ENCODE assay signal across 8 mouse cellular contexts in the genomic region with DNA sequence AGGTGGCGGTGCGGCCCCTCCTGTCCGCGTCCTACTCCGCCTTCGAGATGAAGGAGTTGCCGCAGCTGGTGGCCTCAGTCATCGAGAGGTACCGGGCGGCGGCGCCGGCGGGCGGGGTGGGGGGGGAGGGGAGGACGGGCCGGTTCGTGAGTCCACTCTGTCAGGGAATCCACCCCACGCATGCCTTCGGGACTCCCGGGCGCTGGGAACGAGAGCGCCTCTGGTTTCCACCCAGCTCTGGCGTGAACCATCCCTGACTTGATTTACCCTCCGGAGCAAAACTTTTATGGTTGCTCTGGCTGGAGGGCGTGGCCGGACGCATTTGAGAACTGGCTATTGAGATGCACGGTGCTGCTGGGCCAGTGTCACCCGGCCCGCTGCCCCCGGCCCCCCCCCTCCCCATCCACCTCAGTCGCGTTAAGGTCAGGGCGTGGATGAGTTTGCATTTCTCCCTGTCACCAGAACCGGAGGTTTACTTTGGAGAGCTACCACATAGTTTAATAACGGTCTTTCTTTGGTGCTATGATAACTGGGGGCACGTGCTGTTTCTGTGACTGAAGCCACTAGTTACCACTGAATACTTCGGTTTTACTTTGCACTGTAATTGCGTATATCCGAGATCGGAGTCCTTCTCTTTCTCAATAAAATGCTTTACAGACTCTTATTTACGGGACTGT. TPM values are rescaled to one million over a fixed set of nuclear protein-coding genes. Genes with fewer than 3 reads are reported as not detected.
DNase-seq lines count a peak whose midpoint lies in the region; ATAC-seq and TF ChIP-seq lines count a peak whose summit lies in the region.

No protein-coding gene starts in this region.

- WGBS in forebrain, embryonic 15.5 days = 4% methylated on average over 42 of the region's 44 CpGs
- WGBS in limb, embryonic 15.5 days = under 1% methylated on average over 44 of the region's 44 CpGs

- H3K9ac ChIP-seq in forebrain, embryonic 15.5 days (replicated peaks) = peak overlapping the region; percentile 90
- peak overlapping the region; percentile 87 for H3K9ac ChIP-seq in limb, embryonic 15.5 days

- H3K4me3 ChIP-seq in forebrain, embryonic 15.5 days = peak overlapping the region; percentile 95
- H3K4me3 ChIP-seq in limb, embryonic 15.5 days = peak overlapping the region; percentile 88
- H3K4me3 ChIP-seq in myocyte = peak overlapping the region; percentile 79

- H3K27me3 ChIP-seq in forebrain, embryonic 15.5 days = no peaks in the 10 kb centered on the region
- H3K27me3 ChIP-seq in limb, embryonic 15.5 days = no peaks in the 10 kb centered on the region
- H3K27me3 ChIP-seq in myocyte (ENCODE audit: control insufficient read depth, insufficient read depth, insufficient read length) = no peaks in the 10 kb centered on the region

- peaks cover 31% of the 10 kb centered on the region for H3K4me1 ChIP-seq in forebrain, embryonic 15.5 days
- peaks cover 18% of the 10 kb centered on the region; the same call in 1 of the 2 replicates for H3K4me1 ChIP-seq in limb, embryonic 15.5 days

- H3K9me3 ChIP-seq in forebrain, embryonic 15.5 days = no peaks in the 10 kb centered on the region
- H3K9me3 ChIP-seq in limb, embryonic 15.5 days = no peaks in the 10 kb centered on the region

- H3K79me2 ChIP-seq in myocyte (ENCODE audit: control insufficient read depth, insufficient read depth) = peaks cover 59% of the 10 kb centered on the region

- DNase-seq in layer of hippocampus, adult 11-12 months (ENCODE audit: low spot score) = peak; percentile 24
- no peak for DNase-seq in layer of hippocampus, adult 9-10 months (ENCODE audit: low spot score)
- DNase-seq in ZHBTc4 (ENCODE audit: low read depth, low spot score) = peak; percentile 76
- DNase-seq in right cerebral cortex, adult 2 months (ENCODE audit: low spot score in 2 of 2) = no peak
- DNase-seq in left cerebral cortex, adult 11 months (ENCODE audit: low spot score) = no peak

- no peak for TF ChIP-seq POLR2A in myocyte (IDR thresholded peaks at IDR 0.05; ENCODE audit: insufficient read length, low read depth)

- peak overlapping the region; percentile 80 for H3K27ac ChIP-seq in forebrain, embryonic 15.5 days (replicated peaks)
- H3K27ac ChIP-seq in limb, embryonic 15.5 days = peak overlapping the region; percentile 81

- ATAC-seq in forebrain, embryonic 15.5 days (replicated peaks) = no peak
- ATAC-seq in limb, embryonic 15.5 days (ENCODE audit: insufficient number of reproducible peaks, low FRiP score, low TSS enrichment, low read depth) = no peak; the same call in 1 of the 2 replicates

- peak overlapping the region; percentile 80 for H3ac ChIP-seq in myocyte (ENCODE audit: control insufficient read depth, insufficient read length)

- peaks cover 6% of the 10 kb centered on the region for H3K36me3 ChIP-seq in forebrain, embryonic 15.5 days
- H3K36me3 ChIP-seq in limb, embryonic 15.5 days = peaks cover 22% of the 10 kb centered on the region
- no peaks in the 10 kb centered on the region for H3K36me3 ChIP-seq in myocyte (ENCODE audit: control insufficient read depth, insufficient read depth)

- peak overlapping the region; percentile 94 for H3K4me2 ChIP-seq in forebrain, embryonic 15.5 days (replicated peaks)
- H3K4me2 ChIP-seq in limb, embryonic 15.5 days = peak overlapping the region; percentile 87
- peak overlapping the region; percentile 96 for H3K4me2 ChIP-seq in myocyte (ENCODE audit: low read depth)

TF ChIP-seq in myocyte, 11 proteins besides CTCF, POLR2A, EP300 and RAD21:
- TF ChIP-seq MYOG (IDR thresholded peaks at IDR 0.05; ENCODE audit: control insufficient read depth in 1 of 3, insufficient read depth in 1 of 3, insufficient read length in 2 of 3, low read depth in 2 of 3) (no peak), MYOD1 (IDR thresholded peaks at IDR 0.05; ENCODE audit: control insufficient read depth in 1 of 3, insufficient read length in 2 of 3, low read depth in 2 of 3) (peak in 1 of 3 experiments; percentile 40)
TF ChIP-seq in myocyte: peak in this region for 1.

RNA-seq across cellular contexts. Expression of gene Ubr4, which starts 28.5 kb away (rescaled TPM):
- 79.5 and 85.6 TPM in 2 replicates for polyA plus RNA-seq in forebrain, embryonic 15.5 days (2015; fragmentation: Nextera tagmentation; extraction: Ambion mirVana)
- polyA plus RNA-seq in limb, embryonic 15.5 days (2015; fragmentation: Nextera tagmentation; extraction: Ambion mirVana) = 64.7 and 67.5 TPM in 2 replicates
- polyA plus RNA-seq in myocyte (2012; fragmentation: generic; extraction: Trizol) = 130 TPM

RNA-seq across cellular contexts. Expression of gene Emc1, which starts 28.5 kb away (rescaled TPM):
- polyA plus RNA-seq in forebrain, embryonic 15.5 days (2015; fragmentation: Nextera tagmentation; extraction: Ambion mirVana) = 37.9 and 38.8 TPM in 2 replicates
- 24.5 and 24.9 TPM in 2 replicates for polyA plus RNA-seq in limb, embryonic 15.5 days (2015; fragmentation: Nextera tagmentation; extraction: Ambion mirVana)
- 26.1 TPM for polyA plus RNA-seq in myocyte (2012; fragmentation: generic; extraction: Trizol)

RNA-seq across cellular contexts. Expression of gene Mrto4, which starts 28.5 kb away (rescaled TPM):
- polyA plus RNA-seq in forebrain, embryonic 15.5 days (2015; fragmentation: Nextera tagmentation; extraction: Ambion mirVana) = 109 and 115 TPM in 2 replicates
- polyA plus RNA-seq in limb, embryonic 15.5 days (2015; fragmentation: Nextera tagmentation; extraction: Ambion mirVana) = 93.3 and 98.9 TPM in 2 replicates
- 115 TPM for polyA plus RNA-seq in myocyte (2012; fragmentation: generic; extraction: Trizol)

Comparison
In these comparisons a context has a peak if more than half of its experiments do, and no peak if none do; other contexts are left out.
1. DNase-seq: peak in layer of hippocampus, adult 11-12 months (single experiment) and ZHBTc4 (single experiment); none in layer of hippocampus, adult 9-10 months (single experiment), right cerebral cortex, adult 2 months (0 of 2) and left cerebral cortex, adult 11 months (single experiment).
2. Peak in every context shown above with its lines, with median percentiles within 50 percentile points of each other: H3K4me2 ChIP-seq and H3K4me3 ChIP-seq.